Mouse (Mus musculus): ENCODE results near the gene Kbtbd13. TPM values are rescaled to one million over a fixed set of nuclear protein-coding genes. Genes with fewer than 3 reads are reported as not detected.

The Kbtbd13 gene
- polyA plus RNA-seq, 1 experiment = 0.75 TPM

DNA sequence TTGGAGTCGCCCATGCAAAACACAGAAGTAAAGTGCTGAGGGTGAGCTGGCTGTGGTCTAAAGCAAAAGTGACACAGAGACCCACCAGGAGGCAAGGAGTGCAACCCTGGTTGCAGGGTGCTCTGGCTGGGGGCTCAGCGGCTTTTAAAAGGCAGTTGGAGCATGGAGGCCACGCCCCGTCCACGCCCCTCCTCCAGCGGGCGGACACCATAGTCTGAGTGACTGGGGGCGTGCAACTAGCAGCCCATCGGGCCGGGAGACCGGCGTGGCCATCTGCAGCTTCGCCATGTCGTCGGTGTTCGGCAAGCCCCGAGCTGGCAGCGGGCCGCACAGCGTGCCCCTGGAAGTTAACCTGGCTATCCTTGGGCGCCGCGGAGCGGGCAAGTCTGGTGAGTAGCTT, 6.8 kb upstream of the Kbtbd13 start, which contains the start of gene Rasl12:
Rasl12 (plus strand) TSS at position 228 of the 400 bp plus-strand sequence.
- peak; percentile 68 for DNase-seq
- WGBS = 2% methylated on average over 24 of the region's 24 CpGs
- H3K27ac ChIP-seq (ENCODE audit: insufficient read depth, low read depth, low read length) = no peak within 1 kb of the TSS
- no peaks in the 10 kb centered on the region for H3K27me3 ChIP-seq (replicated peaks; ENCODE audit: control insufficient read depth, insufficient read depth, low read length)
- TF ChIP-seq POLR2A (IDR thresholded peaks at IDR 0.05; ENCODE audit: low read depth, low read length) = no peak
- peaks cover 2% of the 10 kb centered on the region; the same call in 1 of the 2 replicates for H3K4me1 ChIP-seq (ENCODE audit: control insufficient read depth, insufficient read depth, low read length)
- H3K36me3 ChIP-seq (ENCODE audit: control insufficient read depth, insufficient read depth, low read length) = no peaks in the 10 kb centered on the region
- H3K4me3 ChIP-seq (ENCODE audit: insufficient read depth, low read depth, low read length) = peak within 1 kb of the TSS; percentile 56

GRCm38 (mm10) chr9:65394360-65394759, 2.9 kb upstream of the Kbtbd13 start:
- Histone ChIP-seq H3K36me3 (ENCODE audit: control insufficient read depth, insufficient read depth, low read length) (no peaks in the 10 kb centered on the region), H3K4me3 (ENCODE audit: insufficient read depth, low read depth, low read length) (no peak overlapping the region), H3K27me3 (replicated peaks; ENCODE audit: control insufficient read depth, insufficient read depth, low read length) (no peaks in the 10 kb centered on the region), H3K4me1 (ENCODE audit: control insufficient read depth, insufficient read depth, low read length) (peaks cover 3% of the 10 kb centered on the region; the same call in 1 of the 2 replicates), H3K27ac (ENCODE audit: insufficient read depth, low read depth, low read length) (no peak overlapping the region)
- no peak for DNase-seq
- TF ChIP-seq POLR2A (IDR thresholded peaks at IDR 0.05; ENCODE audit: low read depth, low read length) (no peak), CTCF (conservative IDR thresholded peaks at IDR 0.05; ENCODE audit: insufficient read depth, insufficient read length, low read depth, low read length) (no peak)
- WGBS = 52% methylated on average over 2 of the region's 2 CpGs

DNA sequence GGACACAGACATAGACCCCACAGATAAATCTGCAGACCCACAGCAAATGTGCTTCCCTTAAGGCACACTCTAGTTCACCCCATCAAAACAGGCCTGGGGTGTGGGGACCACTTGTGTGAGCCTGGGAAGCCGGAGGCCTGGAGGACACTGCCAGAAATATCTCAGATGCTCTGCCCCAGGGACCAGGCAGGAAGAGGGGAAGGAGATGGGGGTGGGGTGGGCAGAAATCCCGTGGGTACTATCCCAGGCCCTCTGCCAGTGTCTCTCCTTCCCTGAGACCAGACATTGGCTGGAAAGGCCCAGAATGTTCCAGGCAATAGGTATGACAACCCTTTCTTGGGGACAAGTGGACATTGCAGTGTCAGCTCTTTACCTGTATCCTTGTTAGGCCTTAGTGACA, 2.2 kb upstream of the Kbtbd13 start:
- DNase-seq = no peak

DNA sequence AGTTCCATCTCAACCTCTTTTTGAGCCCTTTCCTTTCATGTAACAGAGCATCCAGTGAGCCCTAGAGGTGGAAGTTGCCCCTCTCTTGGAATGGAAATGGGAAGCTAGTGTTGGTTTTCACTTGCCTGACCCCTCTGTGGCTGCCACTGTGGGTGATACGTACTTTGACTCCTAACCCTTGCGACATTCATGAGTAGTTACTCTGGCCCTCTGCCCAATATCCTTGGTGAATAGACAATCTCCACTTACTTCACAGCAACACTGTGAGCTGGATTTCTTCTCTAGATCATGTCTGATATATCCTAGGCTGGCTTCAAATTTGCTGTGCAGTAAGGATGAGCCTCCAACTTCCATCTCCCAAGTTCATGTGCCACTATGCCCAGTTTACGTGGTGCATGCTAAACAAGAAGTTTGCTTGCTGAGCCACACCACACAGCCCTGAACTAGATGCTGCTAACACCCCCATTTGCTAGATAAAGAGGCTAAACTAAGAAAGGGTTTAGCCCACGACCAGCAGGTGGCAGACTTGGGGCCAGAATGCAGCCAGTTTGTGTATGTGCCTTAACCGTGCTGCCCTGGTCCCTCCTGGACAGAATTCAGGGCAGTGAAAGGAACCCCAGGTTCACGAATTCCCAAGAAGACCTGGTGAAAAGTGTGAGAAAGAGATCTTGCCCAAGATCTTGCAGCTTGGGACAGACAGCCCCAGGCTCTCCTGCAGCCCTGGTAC, 1.3 kb upstream of the Kbtbd13 start:
- H3K4me1 ChIP-seq (ENCODE audit: control insufficient read depth, insufficient read depth, low read length) = peaks cover 3% of the 10 kb centered on the region; the same call in 1 of the 2 replicates
- H3K27ac ChIP-seq (ENCODE audit: insufficient read depth, low read depth, low read length) = no peak overlapping the region
- WGBS = 21% methylated on average over 6 of the region's 6 CpGs
- H3K27me3 ChIP-seq (replicated peaks; ENCODE audit: control insufficient read depth, insufficient read depth, low read length) = no peaks in the 10 kb centered on the region
- no peaks in the 10 kb centered on the region for H3K36me3 ChIP-seq (ENCODE audit: control insufficient read depth, insufficient read depth, low read length)
- peak; percentile 78 for DNase-seq
- H3K4me3 ChIP-seq (ENCODE audit: insufficient read depth, low read depth, low read length) = no peak overlapping the region
- TF ChIP-seq POLR2A (IDR thresholded peaks at IDR 0.05; ENCODE audit: low read depth, low read length) (no peak), CTCF (conservative IDR thresholded peaks at IDR 0.05; ENCODE audit: insufficient read depth, insufficient read length, low read depth, low read length) (peak; percentile 85)

More for the DNA sequence above, 2.2 kb upstream of the Kbtbd13 start:
- Histone ChIP-seq H3K27me3 (replicated peaks; ENCODE audit: control insufficient read depth, insufficient read depth, low read length) (no peaks in the 10 kb centered on the region), H3K4me3 (ENCODE audit: insufficient read depth, low read depth, low read length) (no peak overlapping the region), H3K4me1 (ENCODE audit: control insufficient read depth, insufficient read depth, low read length) (peaks cover 3% of the 10 kb centered on the region; the same call in 1 of the 2 replicates), H3K27ac (ENCODE audit: insufficient read depth, low read depth, low read length) (no peak overlapping the region), H3K36me3 (ENCODE audit: control insufficient read depth, insufficient read depth, low read length) (no peaks in the 10 kb centered on the region)
- WGBS = 35% methylated on average over 2 of the region's 2 CpGs
- TF ChIP-seq POLR2A (IDR thresholded peaks at IDR 0.05; ENCODE audit: low read depth, low read length) (no peak), CTCF (conservative IDR thresholded peaks at IDR 0.05; ENCODE audit: insufficient read depth, insufficient read length, low read depth, low read length) (no peak)

- DNase-seq = no peak
- WGBS = 16% methylated on average over 96 of the region's 96 CpGs
Measured at GRCm38 (mm10) chr9:65390752-65391612, 470 bp downstream of the Kbtbd13 start.

GRCm38 (mm10) chr9:65386373-65387140, 4.9 kb downstream of the Kbtbd13 start:
- Histone ChIP-seq H3K27me3 (replicated peaks; ENCODE audit: control insufficient read depth, insufficient read depth, low read length) (no peaks in the 10 kb centered on the region), H3K36me3 (ENCODE audit: control insufficient read depth, insufficient read depth, low read length) (no peaks in the 10 kb centered on the region), H3K27ac (ENCODE audit: insufficient read depth, low read depth, low read length) (peak overlapping the region; percentile 28), H3K4me1 (ENCODE audit: control insufficient read depth, insufficient read depth, low read length) (peaks cover 3% of the 10 kb centered on the region; the same call in 1 of the 2 replicates), H3K4me3 (ENCODE audit: insufficient read depth, low read depth, low read length) (no peak overlapping the region)
- WGBS = 53% methylated on average over 8 of the region's 8 CpGs
- TF ChIP-seq POLR2A (IDR thresholded peaks at IDR 0.05; ENCODE audit: low read depth, low read length) (no peak), CTCF (conservative IDR thresholded peaks at IDR 0.05; ENCODE audit: insufficient read depth, insufficient read length, low read depth, low read length) (0 out of 2 replicates have a peak, but pooled peaks have one; percentile 19)
- peak; percentile 42 for DNase-seq

More at GRCm38 (mm10) chr9:65390752-65391612, 470 bp downstream of the Kbtbd13 start:
- H3K4me1 ChIP-seq (ENCODE audit: control insufficient read depth, insufficient read depth, low read length) = peaks cover 3% of the 10 kb centered on the region; the same call in 1 of the 2 replicates
- H3K27ac ChIP-seq (ENCODE audit: insufficient read depth, low read depth, low read length) = no peak overlapping the region
- no peaks in the 10 kb centered on the region for H3K27me3 ChIP-seq (replicated peaks; ENCODE audit: control insufficient read depth, insufficient read depth, low read length)
- TF ChIP-seq CTCF (conservative IDR thresholded peaks at IDR 0.05; ENCODE audit: insufficient read depth, insufficient read length, low read depth, low read length) (no peak), POLR2A (IDR thresholded peaks at IDR 0.05; ENCODE audit: low read depth, low read length) (no peak)
- peak overlapping the region; percentile 57 for H3K4me3 ChIP-seq (ENCODE audit: insufficient read depth, low read depth, low read length)
- no peaks in the 10 kb centered on the region for H3K36me3 ChIP-seq (ENCODE audit: control insufficient read depth, insufficient read depth, low read length)

All from kidney, adult 2 months (tissue).